Mouse (Mus musculus) midbrain, embryonic 14.5 days (tissue): Measurements from ENCODE around the gene Gna14. TPM values are rescaled to one million over a fixed set of nuclear protein-coding genes. Genes with fewer than 3 reads are reported as not detected.

ENCODE experiments used
- ATAC-seq: fragments of 200-750 bp; cut with Nextera tagmentation; 2 replicates; pipeline ENCODE4 v1.8.0; 2017; ENCODE audit warnings: moderate number of reproducible peaks, moderate library complexity; ENCODE audit not compliant: low FRiP score, low TSS enrichment
- DNase-seq: peaks from one replicate; pipeline ENCODE4 v3.0.0-alpha.2; 2015
- H3K27ac ChIP-seq: fragments of 300-500 bp; sonication (generic); replicated peaks from 2 replicates; pipeline ENCODE4 v1.5.1; 2014; ENCODE audit warnings: mild to moderate bottlenecking, low read depth, low read length, moderate library complexity
- H3K27me3 ChIP-seq: fragments of 300-500 bp; sonication (generic); 2 replicates; pipeline ENCODE4 v1.6.1; 2014; ENCODE audit warnings: low read length, control low read depth, mixed read lengths; ENCODE audit not compliant: control insufficient read depth, insufficient read depth
- H3K36me3 ChIP-seq: fragments of 300-500 bp; sonication (generic); 2 replicates; pipeline ENCODE4 v1.6.1; 2014; ENCODE audit warnings: low read length, control low read depth; ENCODE audit not compliant: control insufficient read depth, insufficient read depth
- H3K4me1 ChIP-seq: fragments of 300-500 bp; sonication (generic); 2 replicates; pipeline ENCODE4 v1.6.1; 2014; ENCODE audit warnings: mild to moderate bottlenecking, antibody characterized with exemption, low read length, control low read depth; ENCODE audit not compliant: control insufficient read depth, insufficient read depth
- H3K4me2 ChIP-seq: fragments of 300-500 bp; sonication (generic); 2 replicates; pipeline ENCODE4 v1.6.1; 2014; ENCODE audit warnings: mild to moderate bottlenecking, low read length, moderate library complexity
- H3K4me3 ChIP-seq: fragments of 300-500 bp; sonication (generic); replicated peaks from 2 replicates; pipeline ENCODE4 v1.5.1; 2014; ENCODE audit warnings: low read depth, low read length
- H3K9ac ChIP-seq: fragments of 300-500 bp; sonication (generic); replicated peaks from 2 replicates; pipeline ENCODE4 v1.6.1; 2014; ENCODE audit warnings: mild to moderate bottlenecking, low read length, moderate library complexity
- H3K9me3 ChIP-seq: fragments of 300-500 bp; sonication (generic); 2 replicates; pipeline ENCODE4 v1.6.1; 2016; ENCODE audit warnings: low read length, control low read depth, mixed read lengths; ENCODE audit not compliant: control insufficient read depth
- WGBS: fragments of 180-500 bp; shearing (Covaris S2); extraction: QIAGEN DNeasy Blood & Tissue Kit; methylation state at CpG from one replicate; pipeline ENCODE4 v1.1.7; 2014; 5-methylcytosine and 5-hydroxymethylcytosine counted together
- polyA plus RNA-seq: library from polyadenylated mRNA; unstranded; fragments of >200 nt; fragmentation: Nextera tagmentation; extraction: Ambion mirVana; gene quantifications from 2 replicates; pipeline ENCODE4 v1.2.1, GENCODE M21; 2014

The Gna14 gene
- polyA plus RNA-seq, 1 experiment from 2014 or later = 0.25 TPM

- no peaks in the 10 kb centered on the region for H3K4me1 ChIP-seq
- H3K9me3 ChIP-seq = no peaks in the 10 kb centered on the region
- peak; percentile 33 for DNase-seq
- 45% methylated on average over 11 of the region's 11 CpGs for WGBS
- H3K27ac ChIP-seq = no peak overlapping the region
- no peaks in the 10 kb centered on the region for H3K36me3 ChIP-seq
- H3K27me3 ChIP-seq = no peaks in the 10 kb centered on the region
- peak; percentile 65; the same call in 1 of the 2 replicates for ATAC-seq
- H3K4me2 ChIP-seq = peak overlapping the region; percentile 16; the same call in 1 of the 2 replicates
- no peak overlapping the region for H3K4me3 ChIP-seq
- H3K9ac ChIP-seq = no peak overlapping the region
Measured at GRCm38 (mm10) chr19:16598653-16599297, 163.2 kb downstream of the Gna14 start.

DNA sequence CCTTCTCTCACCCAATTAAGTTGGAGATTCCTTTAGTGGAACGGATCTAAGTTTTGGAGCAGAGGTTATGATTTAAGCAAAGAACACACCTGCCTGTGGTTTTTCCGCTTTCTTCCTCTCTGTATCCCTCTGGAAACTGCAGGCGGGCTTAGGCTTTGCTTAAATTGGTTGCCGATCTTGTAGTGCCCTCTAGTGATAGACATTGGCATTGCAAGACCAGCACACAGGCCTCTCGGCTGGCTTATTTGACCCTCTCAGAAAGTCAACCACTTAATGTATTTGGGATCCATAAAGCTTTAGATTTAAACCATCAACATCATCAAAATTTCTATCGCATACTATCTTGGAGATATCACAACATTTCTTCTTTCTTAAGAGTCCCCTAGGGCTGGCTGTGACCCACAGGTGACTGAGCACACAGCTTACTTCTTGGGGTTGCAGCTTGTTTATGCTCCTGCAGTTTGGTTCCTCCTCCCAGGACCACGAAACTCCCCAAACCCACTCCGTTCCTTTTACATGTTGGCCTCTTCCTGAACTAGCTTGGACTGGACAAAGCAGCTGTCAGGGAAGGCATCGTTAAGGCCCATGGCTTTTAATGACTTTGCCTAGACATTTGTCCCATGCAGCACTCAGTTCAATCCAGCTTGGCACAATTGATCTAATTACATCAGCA lies 163.9 kb downstream of the Gna14 start:
- Histone ChIP-seq H3K9me3 (no peaks in the 10 kb centered on the region), H3K9ac (no peak overlapping the region), H3K4me1 (no peaks in the 10 kb centered on the region), H3K4me2 (peak overlapping the region; percentile 16; the same call in 1 of the 2 replicates), H3K4me3 (no peak overlapping the region), H3K27me3 (no peaks in the 10 kb centered on the region), H3K36me3 (no peaks in the 10 kb centered on the region), H3K27ac (no peak overlapping the region)
- 19% methylated on average over 9 of the region's 9 CpGs for WGBS
- DNase-seq (peak; percentile 94), ATAC-seq (peak; percentile 57)

DNA sequence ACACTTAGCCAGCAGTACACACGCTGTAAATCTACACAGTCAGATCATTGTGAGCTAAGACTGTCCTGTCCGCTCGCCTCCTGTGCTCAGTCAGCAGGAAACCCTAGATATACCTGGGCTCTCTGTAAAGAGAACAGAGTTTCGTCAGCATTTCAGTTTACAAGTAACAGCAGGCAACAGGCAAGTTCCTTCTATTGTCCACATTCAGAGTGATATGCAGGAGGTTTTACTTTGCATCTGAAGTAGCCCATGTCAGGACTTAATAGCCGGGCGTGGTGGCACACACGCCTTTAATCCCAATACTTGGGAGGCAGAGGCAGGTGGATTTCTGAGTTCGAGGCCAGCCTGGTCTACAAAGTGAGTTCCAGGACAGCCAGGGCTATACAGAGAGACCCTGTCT lies 166.5 kb downstream of the Gna14 start:
- DNase-seq = no peak
- no peaks in the 10 kb centered on the region for H3K36me3 ChIP-seq
- H3K4me2 ChIP-seq = no peak overlapping the region
- no peaks in the 10 kb centered on the region for H3K9me3 ChIP-seq
- no peaks in the 10 kb centered on the region for H3K27me3 ChIP-seq
- no peak overlapping the region for H3K27ac ChIP-seq
- H3K4me1 ChIP-seq = no peaks in the 10 kb centered on the region
- ATAC-seq = no peak
- H3K4me3 ChIP-seq = no peak overlapping the region
- H3K9ac ChIP-seq = no peak overlapping the region
- WGBS = 84% methylated on average over 8 of the region's 8 CpGs

- Histone ChIP-seq H3K27me3 (no peaks in the 10 kb centered on the region), H3K4me1 (no peaks in the 10 kb centered on the region), H3K36me3 (no peaks in the 10 kb centered on the region), H3K4me2 (no peak overlapping the region), H3K9ac (no peak overlapping the region), H3K4me3 (no peak overlapping the region), H3K9me3 (no peaks in the 10 kb centered on the region), H3K27ac (no peak overlapping the region)
- DNase-seq = no peak
- WGBS = 95% methylated on average over 6 of the region's 6 CpGs
- no peak for ATAC-seq
Measured at GRCm38 (mm10) chr19:16607634-16608033, 172.1 kb downstream of the Gna14 start.

- Histone ChIP-seq H3K27ac (no peak overlapping the region), H3K4me2 (no peak overlapping the region), H3K4me3 (no peak overlapping the region), H3K36me3 (no peaks in the 10 kb centered on the region), H3K4me1 (no peaks in the 10 kb centered on the region), H3K9me3 (no peaks in the 10 kb centered on the region), H3K9ac (no peak overlapping the region), H3K27me3 (no peaks in the 10 kb centered on the region)
- no peak for ATAC-seq
- 91% methylated on average over 4 of the region's 4 CpGs for WGBS
- DNase-seq = no peak
Measured at GRCm38 (mm10) chr19:16623154-16623553, 187.6 kb downstream of the Gna14 start.

- H3K4me1 ChIP-seq = no peaks in the 10 kb centered on the region
- no peak overlapping the region for H3K9ac ChIP-seq
- H3K27me3 ChIP-seq = no peaks in the 10 kb centered on the region
- ATAC-seq = no peak
- no peak overlapping the region for H3K27ac ChIP-seq
- H3K36me3 ChIP-seq = no peaks in the 10 kb centered on the region
- H3K4me2 ChIP-seq = no peak overlapping the region
- no peak for DNase-seq
- H3K9me3 ChIP-seq = no peaks in the 10 kb centered on the region
- H3K4me3 ChIP-seq = no peak overlapping the region
Measured at GRCm38 (mm10) chr19:16624994-16625393, 189.4 kb downstream of the Gna14 start.

DNA sequence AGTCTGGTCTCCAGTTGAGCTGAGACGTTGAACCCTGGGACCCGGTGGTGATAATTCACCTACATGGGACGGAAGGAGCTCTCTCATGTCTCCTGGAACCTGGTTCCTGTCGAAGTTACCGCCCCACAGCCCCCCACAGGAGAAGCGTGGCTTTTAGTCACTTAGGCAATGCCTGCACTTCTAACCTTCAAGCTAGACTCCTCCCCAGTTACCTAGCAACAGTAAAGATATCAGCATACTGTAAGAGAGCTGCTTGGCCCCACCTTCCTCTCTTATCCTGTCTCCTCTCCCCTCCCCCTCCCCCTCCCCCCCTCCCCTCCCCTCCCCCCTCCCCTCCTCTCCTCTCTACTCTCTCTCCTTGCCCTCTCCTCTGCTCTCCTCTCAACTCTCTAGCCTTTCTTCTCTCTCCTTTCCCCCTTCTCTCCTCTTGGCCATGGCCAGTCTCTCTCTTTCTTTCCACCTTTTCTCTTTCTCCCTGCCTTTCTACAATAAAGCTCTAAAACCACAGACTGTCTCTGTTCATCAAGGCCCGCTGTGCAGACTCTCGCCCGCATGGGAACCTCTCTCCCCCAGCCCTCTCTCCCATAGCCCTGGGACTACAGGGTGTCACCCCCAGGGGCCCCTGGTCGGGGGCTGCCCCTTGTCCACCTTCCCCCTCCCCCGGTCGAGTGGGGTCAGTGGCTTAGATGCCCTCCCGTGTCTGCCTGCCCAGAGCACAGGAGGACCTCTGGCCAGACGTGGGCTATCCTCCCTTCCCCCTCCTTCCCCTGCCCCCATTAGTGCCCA lies 190.2 kb downstream of the Gna14 start:
- Histone ChIP-seq H3K36me3 (no peaks in the 10 kb centered on the region), H3K27ac (no peak overlapping the region), H3K9ac (no peak overlapping the region), H3K4me2 (no peak overlapping the region), H3K9me3 (no peaks in the 10 kb centered on the region), H3K4me3 (no peak overlapping the region), H3K4me1 (no peaks in the 10 kb centered on the region), H3K27me3 (no peaks in the 10 kb centered on the region)
- ATAC-seq = no peak
- DNase-seq = no peak
- WGBS = 43% methylated on average over 14 of the region's 14 CpGs
